Mouse (Mus musculus): Measurements from ENCODE around the gene Ank2.

- no peak for TF ChIP-seq CTCF (IDR thresholded peaks at IDR 0.05; ENCODE audit: low read depth, low read length)
- TF ChIP-seq GATA1 (IDR thresholded peaks at IDR 0.05; ENCODE audit: borderline replicate concordance, low read length): no peak
- no peak for TF ChIP-seq TAL1 (conservative IDR thresholded peaks at IDR 0.05; ENCODE audit: low read depth, low read length)
- TF ChIP-seq POLR2AphosphoS5 (IDR thresholded peaks at IDR 0.05; ENCODE audit: insufficient replicate concordance, low read depth, low read length): no peak
- TF ChIP-seq GATA2 (IDR thresholded peaks at IDR 0.05; ENCODE audit: borderline replicate concordance, low read depth, low read length): no peak
These were observed 137.8 kb downstream of the Ank2 start for GRCm38 (mm10) chr3:127361384-127361783.

Measured in G1E (cell line).